Mouse (Mus musculus) left cerebral cortex, postnatal 10 days (tissue): Measurements from ENCODE around the gene Tnni3k. TPM values are rescaled to one million over a fixed set of nuclear protein-coding genes. Genes with fewer than 3 reads are reported as not detected.
A peak's percentile ranks its signal among the peaks of the same experiment; 100 is the strongest.

Experiments used
- DNase-seq, 2 experiments: peaks; one replicate each; pipeline ENCODE4 v3.0.0; 2021 to 2022; ENCODE audit warnings: low spot score in 2 of 2, mixed read lengths in 1 of 2; ENCODE audit errors: extremely low spot score in 1 of 2
- intact Hi-C: fragments of 180-260 bp; cut with DNase I; formaldehyde crosslinking; loops from one replicate; pipeline ENCODE4 v1.15.1; 2025
- total RNA-seq, 2 experiments: library from RNA; stranded (reverse); gene quantifications; 2 replicates each; pipeline ENCODE4 v1.2.3; 2021

The Tnni3k gene
- total RNA-seq, 2 experiments from 2014 or later: 0.30 to 0.45 TPM

DNA sequence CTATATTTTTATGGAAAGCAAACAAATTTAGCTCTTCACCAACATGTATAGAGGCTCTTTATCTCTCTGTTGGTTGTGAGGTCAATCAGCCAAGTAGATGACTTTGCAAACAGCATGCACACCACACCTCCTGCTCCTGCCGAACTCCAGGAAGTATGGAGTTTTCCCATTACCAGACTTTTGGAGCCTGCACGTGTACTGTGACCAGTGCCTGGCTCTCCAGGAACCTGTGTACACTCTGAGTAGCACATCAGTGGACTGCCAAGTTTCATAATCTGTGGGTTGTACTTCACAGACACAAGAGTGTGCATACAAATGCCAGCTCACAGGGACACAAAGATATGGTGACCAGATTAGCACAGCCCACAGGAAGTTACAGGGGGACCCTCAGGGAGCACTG is 84.2 kb downstream of the Tnni3k start:
- intact Hi-C loops: no loop called here
- no peak for DNase-seq

DNA sequence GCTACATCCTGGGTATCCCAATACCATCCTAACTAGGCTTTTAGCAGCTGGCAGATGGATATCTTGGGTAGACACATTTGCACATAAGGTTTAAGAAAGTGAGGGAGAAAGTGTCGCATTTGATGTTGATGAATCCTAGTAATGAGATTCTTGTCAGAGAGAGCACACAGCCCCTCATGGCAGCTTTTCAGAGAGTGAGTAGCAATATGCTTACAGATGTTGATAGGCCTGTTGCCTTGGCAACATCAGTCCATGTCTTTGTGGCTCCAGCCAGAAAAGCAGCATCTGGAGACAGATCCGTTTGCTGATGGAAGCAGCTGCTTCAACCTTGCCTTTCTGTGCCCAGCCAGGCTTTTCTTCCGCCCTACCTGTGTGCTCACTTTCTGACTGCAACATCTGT is 93.9 kb downstream of the Tnni3k start:
- intact Hi-C loops: no loop called here
- peak in 1 of 2 experiments; percentile 5 for DNase-seq

DNA sequence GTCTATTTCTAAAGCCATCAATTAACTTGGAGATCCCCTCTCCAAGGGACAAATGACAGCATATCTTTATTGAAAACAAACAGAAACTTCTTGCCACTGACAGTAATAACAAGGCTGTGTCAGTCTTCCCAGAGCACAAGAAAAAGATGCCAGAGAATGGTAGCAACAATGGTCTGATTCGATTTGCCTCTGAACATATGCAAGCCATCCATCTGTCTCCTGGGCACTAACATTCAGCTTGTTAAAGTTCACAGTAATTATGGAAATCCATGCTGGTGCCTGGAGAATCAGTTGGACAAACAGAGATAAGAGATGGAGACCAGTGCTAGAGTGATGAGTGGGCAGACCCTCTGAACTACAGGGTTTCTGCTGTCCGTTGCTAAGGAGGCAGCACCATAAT is 102.1 kb downstream of the Tnni3k start:
- intact Hi-C loops: no loop called here
- DNase-seq: no peak

DNA sequence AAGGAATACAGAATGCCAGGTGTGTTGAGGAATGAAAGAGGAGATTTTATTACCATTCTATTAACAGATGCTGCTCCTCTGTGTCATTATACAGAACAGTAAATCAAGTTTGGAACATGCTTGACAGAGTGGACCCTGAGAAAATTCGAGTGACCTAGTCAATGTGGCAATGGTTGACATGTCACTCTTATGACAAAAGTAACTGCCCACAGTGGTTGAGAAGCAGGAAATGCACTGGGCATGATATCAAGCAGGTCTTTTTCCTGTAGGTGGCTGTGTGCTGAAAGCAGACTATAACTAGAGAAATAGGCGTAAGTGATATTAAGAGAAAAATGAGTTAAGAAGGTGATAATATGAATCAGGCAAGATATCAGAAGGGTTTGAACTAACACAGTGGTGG is 105.7 kb downstream of the Tnni3k start:
- no peak for DNase-seq
- intact Hi-C loops: no loop called here

DNA sequence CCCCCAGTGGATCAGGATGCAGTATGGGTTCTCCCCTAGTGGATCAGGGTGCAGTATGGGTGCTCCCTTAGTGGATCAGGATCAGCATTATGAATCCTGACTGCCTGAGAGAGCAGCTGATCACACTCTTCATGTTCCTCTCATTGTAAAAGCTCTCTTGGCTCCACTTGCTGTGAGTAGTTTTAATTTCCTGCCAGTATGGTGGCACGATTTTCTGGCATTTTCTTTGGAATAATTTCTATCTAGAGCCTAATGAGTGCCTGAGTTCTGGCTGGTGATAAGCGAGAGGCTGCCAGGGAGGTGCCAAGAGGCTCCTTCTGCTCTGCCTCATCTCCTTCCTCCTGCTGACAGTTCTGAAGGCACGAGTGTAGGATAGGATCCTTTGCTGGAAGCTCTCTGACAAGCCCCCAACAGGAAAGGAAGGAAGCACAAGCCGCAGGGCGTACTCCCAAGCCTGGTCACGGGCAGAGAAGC is 109.5 kb downstream of the Tnni3k start:
- intact Hi-C loops: no loop called here
- DNase-seq: peak in 1 of 2 experiments; percentile 24

DNA sequence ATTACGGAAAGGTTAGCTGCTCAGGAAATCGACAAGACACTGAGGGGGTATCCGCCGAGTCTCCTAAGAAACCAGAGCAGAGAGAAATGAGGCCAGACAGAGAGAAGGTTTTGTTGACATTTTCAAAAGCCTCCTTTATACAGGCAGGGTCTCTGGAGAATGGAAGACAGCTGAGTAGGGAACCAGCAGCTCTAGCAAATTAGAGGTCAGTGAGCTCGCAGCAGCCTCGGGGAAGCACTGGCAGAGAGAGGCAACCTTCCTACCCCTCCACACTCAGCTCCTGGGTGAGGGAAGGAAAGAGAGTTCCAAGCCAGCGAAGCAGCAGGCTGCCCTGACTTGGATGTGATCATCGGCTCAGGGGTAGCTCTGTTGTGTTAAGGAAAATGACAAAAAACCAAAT is 127.5 kb downstream of the Tnni3k start:
- intact Hi-C loops: no loop called here
- no peak for DNase-seq

DNA sequence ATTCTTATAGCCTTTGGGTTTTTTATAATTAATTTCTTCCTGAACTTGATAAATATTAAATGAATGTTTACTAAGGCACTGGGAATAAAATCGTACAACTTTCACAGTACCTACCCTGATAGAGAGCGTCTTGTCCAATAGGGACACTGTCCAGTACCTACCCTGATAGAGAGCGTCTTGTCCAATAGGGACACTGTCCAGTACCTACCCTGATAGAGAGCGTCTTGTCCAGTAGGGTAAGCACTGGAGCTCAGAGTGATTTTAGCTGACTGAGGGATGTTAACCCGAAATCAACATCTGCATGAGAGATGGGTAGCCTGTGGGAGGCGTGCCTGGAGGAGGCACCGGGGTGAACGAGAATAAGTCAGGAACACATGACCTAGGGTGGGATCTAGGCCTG is 130.3 kb downstream of the Tnni3k start:
- intact Hi-C loops: no loop called here
- no peak for DNase-seq

DNA sequence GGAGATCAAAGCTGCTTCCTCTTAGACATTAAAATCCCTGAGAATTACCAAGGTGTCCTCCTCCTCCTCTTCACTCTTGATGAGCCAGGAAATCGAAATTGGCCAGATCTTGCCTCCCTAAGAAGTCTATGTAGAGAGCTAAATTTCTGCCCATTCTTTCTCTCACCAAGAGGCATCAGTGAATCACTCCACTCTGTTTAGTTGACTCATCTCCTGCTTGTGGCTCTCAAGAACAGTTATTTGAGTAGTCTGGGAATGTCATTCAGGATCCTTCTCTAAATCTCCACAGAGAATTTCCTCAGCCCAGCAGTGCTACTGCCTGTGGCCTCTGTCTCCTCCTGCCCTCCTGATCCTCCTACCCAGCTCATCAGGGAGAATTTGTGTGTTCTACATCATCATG is 139.6 kb downstream of the Tnni3k start:
- intact Hi-C loops: no loop called here
- DNase-seq: no peak

DNA sequence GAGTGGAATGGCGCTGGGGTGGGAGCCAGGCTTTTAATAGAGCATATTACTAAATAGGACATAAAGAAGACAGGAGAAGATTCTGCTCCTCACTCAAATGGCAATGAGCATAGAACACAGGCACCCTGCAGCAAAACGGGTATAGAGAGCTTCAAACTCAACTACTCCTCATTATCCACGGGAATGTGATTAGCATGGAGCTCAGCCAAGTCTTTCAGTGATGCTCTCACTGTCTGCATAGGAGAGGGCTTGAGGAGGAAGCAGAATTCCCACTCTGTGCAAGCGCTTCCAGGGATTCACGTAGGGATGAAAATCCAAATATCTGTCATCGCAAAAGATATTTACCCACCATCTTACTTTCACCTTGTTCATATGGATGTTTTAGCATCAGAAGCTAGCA is 141.6 kb downstream of the Tnni3k start:
- DNase-seq: no peak
- intact Hi-C loops: no loop called here

DNA sequence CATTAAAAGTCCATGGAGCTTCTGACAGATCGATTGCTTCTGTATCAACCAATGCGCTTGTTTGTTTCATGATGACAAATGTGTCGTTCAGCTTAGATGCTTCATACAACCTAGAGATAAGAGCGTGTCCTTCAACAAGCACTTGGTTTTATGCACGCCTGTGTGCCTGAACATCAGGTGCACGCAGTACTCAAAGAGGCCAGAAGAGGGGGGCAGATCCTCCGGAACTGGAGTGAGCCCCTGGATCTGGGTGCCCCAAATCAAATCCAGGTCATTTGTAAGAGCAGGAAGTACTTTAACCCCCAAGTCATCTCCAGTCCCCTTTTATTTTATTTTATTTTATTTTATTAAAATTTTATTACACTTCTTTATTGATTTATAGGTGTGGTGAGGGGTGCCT is 158.5 kb downstream of the Tnni3k start:
- intact Hi-C loops: no loop called here
- no peak for DNase-seq

DNA sequence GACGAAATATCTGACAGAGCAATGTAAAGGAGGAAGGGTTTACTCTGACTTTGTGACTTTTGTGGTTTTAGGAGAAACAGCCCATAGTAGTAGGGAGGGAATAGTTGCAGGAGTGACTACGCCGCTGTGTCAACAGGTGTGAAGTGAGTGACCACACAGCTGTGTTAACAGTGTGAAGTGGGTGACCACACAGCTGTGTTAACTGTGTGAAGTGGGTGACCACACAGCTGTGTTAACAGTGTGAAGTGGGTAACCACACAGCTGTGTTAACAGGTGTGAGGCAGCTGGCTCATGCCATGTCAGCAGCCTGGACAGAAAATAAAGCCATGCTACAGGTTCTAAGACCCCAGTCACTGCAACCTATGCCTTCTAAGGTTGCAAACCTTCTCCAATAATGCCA is 162.0 kb downstream of the Tnni3k start:
- intact Hi-C loops: no loop called here
- DNase-seq: no peak

DNA sequence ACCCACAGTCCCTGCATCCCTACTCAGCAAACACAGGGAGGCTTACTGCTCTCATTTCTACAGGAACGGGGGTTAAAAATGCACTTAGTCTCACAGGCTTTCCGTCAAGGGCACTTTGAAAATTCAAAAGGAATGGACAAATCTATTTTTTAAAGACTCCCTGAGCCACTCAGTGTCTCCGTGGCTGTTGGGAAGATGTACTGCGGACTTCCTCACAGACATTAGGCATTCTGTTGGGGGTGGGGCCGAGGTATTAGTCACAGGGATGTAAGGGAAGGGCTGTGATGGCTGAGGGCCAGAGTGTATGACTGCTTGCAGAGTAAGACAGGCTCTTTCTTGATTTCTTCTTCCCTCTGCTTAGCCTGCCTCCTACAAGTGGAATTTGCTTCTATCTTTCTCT is 169.8 kb downstream of the Tnni3k start:
- DNase-seq: no peak

DNA sequence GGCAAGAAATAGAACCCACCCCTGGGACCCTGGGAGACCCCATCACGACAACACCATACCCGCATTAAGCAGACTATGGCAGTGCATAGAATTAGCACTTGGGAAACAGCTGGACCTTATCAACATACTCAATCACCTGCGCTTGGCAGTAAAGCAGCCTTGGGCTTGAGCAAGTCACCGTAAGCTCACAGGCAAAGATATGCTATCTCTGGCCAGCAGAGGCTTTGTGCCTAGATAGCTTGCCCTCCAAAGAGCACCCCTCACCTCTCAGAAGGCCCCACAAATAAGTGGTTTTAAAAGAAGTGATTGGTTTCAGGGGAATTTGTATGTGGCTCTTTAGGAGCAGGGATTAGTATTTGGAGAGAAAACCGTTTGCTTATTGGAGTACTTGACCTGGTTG is 170.2 kb downstream of the Tnni3k start:
- no peak for DNase-seq
- intact Hi-C loops: no loop called here

More for the DNA sequence above, 169.8 kb downstream of the Tnni3k start:
- intact Hi-C loops: no loop called here

DNA sequence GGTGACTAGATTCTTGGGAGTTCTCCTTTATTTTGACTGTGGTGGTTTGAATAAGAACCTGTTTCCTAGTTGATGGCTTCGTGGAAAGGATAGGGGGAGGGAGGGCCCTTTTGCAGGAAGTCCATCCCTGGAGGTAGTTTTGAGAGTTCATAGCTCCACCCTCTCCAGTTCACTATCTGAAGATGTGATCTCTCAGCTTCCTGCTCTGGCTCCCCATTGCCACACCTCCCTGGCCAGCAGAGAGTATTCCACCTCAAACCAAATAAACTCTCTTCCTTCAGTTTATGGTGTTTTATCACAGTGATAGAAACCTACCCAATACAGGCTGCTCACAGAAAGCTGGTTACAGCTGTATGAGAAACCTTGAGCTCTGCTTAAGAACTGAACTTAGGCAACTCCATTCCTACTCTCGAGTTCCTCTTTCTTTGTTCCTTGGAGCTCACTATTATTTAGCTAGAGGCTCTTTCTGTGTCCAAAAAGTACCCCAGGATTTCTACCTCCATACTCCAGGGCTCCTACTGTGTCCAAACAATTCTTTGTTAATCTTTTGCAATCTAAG is 173.7 kb downstream of the Tnni3k start:
- DNase-seq: no peak
- intact Hi-C loops: no loop called here

DNA sequence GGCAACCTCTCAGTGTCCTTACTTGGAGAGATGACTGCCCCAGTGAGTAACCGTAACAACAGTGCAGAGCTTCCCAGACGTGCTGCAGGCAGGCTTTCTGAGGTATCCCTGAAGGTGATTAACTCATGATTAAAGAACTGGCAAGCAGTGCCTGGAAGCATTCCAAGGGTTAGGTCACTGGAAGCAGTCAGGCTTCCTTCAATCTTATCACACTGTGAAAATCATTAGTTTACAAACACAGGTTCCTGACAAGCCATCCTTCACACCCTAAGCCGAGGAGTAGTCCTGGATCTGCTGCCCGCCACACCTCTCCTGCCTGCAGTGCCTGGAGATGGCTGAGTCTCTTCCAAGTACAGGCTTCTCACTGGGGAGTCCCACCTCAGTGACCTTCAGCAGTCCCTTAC is 174.7 kb downstream of the Tnni3k start:
- intact Hi-C loops: no loop called here
- DNase-seq: no peak

DNA sequence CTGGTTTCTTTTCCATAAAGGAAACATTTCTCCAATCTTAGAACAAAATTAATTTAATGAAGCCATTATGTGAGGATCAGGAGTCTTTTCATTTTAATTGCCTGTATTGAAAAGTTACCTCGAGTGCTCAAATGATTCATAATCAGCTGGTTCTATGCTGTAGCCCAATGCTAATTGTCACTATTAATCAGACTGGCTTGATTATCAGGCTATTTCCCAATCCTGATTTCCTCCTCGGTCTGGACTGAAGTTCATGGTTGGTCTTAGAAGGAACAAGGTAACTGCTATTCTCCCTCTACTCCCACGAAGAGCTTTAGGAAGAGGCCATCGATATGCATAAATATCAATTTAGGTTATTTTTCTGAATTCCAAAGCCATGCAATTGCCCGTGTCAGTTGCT is 175.1 kb downstream of the Tnni3k start:
- intact Hi-C loops: no loop called here
- DNase-seq: no peak

DNA sequence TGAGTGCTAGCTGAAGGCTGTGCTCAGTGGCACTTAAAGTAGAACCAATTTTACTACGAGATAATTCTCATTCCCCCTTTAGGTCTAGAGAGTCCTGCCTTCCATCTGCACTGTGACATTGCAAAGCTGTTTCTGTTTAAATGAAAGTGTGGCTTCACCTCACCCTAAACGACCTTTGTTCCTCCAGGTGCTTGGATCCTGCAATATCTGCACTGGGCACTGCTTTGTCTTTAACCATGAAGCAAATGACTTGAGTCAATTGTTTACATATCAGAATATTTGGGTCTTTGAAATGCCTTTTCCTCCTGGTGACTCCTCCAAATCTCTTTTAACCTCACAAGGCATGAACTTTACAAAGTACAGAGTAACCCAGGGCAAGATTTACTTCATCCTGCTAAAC is 175.7 kb downstream of the Tnni3k start:
- intact Hi-C loops: no loop called here
- DNase-seq: no peak

DNA sequence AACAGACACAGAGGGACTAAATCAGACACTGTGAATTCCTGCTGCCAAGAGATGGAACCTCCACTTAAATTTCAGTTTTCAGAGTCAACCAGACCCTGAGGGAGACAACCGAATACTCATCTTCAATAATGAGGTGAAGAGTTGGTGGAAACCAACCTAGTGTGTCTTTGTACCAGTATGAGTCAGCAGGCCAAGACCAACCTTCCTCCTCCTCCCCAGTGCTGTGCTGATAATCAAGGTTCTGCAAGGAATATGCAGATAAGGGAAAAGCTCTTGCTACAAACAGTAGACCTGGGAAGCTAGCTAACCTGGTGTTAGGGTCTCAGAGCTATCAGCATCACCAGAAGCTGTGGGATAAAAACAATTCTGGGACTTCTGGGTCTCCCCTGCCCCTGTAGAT is 176.1 kb downstream of the Tnni3k start:
- intact Hi-C loops: no loop called here
- no peak for DNase-seq

DNA sequence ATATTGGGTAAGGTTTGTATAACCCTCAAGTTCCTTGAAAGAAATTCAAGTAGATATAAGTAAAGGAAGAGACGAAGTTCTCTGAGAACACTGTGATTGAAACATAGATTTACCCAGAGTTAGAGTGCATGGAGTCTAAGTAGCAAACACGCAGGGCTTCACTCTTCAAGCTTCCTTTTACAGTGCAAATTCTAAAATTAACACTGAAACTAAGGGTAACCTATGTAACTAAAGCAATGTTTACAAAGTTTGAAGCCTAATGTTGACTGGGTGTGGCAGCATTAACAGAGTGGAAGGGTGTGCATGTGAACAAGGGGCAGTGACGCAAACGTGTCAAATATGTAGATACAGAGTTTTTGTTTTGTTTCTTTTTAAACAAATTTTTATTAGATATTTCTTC is 186.4 kb downstream of the Tnni3k start:
- DNase-seq: no peak
- intact Hi-C loops: no loop called here

DNA sequence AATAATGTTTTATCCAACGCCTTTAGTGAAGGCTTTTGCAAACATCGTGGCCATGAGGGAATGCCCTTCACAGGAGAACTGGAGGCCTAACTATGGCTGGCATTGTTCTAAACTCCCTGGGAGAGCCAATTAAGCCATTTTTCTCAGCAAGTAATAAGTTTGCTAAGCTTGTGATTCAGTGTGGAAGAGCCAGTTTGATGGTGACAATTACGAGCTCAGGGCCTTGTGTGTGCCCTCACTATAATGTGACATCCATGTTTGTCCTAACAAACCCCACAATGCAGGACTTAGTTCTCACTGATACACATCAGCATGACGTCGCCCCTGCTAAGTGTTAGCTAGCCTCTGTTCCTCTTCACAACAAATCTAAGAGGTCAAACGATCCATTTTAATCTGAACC is 193.3 kb downstream of the Tnni3k start:
- intact Hi-C loops: no loop called here
- DNase-seq: no peak

DNA sequence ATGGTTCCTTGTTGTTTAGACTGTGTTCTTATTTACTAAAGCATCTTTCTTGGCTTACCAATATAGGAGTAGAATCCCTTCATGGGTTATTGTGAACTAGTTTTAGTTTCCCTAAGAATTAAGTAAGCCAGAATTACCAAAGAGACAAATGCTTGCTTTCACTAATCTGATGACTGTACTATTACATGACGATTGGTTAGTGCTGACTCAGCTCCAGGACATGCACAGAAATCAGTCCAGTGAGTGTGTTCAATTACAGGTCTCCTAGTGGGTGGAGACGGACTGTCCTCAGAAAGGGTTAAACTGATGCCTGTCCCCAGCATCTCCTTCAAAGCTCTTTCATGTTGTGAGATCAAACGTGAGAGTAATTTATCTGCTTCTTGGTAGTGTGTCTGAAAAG is 195.5 kb downstream of the Tnni3k start:
- intact Hi-C loops: no loop called here
- no peak for DNase-seq

DNA sequence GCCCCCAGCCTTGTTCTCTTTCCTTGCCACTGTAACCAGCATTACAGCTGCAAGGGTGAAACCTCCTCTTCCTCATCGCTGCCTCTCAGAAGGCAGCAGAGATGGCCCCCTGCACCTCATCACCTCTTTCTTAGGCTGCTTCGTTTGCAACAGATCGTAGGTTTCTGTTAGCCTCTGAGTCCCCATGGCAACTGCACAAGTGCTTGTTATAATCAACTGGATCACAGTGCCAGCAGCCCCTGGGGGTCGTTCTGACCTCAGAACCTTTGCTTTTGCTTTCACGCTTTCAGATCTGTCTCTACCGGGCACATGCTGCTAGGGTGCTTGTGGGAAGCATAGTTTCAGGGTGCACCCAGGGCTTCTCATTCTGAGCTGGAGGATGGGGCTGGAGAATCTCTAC is 201.9 kb downstream of the Tnni3k start:
- DNase-seq: no peak
- intact Hi-C loops: no loop called here
